Mouse (Mus musculus) kidney, adult 18-20 months (tissue): Measurements from ENCODE around the gene Ccdc92b.

ENCODE experiments used
- DNase-seq: peaks from one replicate; pipeline ENCODE4 v3.0.0; 2021

The Ccdc92b gene

GRCm38 (mm10) chr11:74655941-74656340 lies 36.5 kb downstream of the Ccdc92b start:
- DNase-seq: no peak

- DNase-seq: no peak
These were observed 40.9 kb downstream of the Ccdc92b start for GRCm38 (mm10) chr11:74660336-74660735.

- no peak for DNase-seq
These were observed 42.2 kb downstream of the Ccdc92b start for GRCm38 (mm10) chr11:74661641-74662040.

- no peak for DNase-seq
These were observed 42.8 kb downstream of the Ccdc92b start for GRCm38 (mm10) chr11:74662221-74662620.

- no peak for DNase-seq
These were observed 44.9 kb downstream of the Ccdc92b start for GRCm38 (mm10) chr11:74664279-74664678.

- no peak for DNase-seq
These were observed 45.5 kb downstream of the Ccdc92b start for GRCm38 (mm10) chr11:74664906-74665305.

GRCm38 (mm10) chr11:74665631-74666283 lies 46.4 kb downstream of the Ccdc92b start:
- no peak for DNase-seq

- DNase-seq: no peak
These were observed 46.9 kb downstream of the Ccdc92b start for GRCm38 (mm10) chr11:74666284-74666652.

- DNase-seq: no peak
These were observed 47.6 kb downstream of the Ccdc92b start for GRCm38 (mm10) chr11:74666776-74667581.

- DNase-seq: no peak
These were observed 48.2 kb downstream of the Ccdc92b start for GRCm38 (mm10) chr11:74667582-74668010.

- no peak for DNase-seq
These were observed 49.1 kb downstream of the Ccdc92b start for GRCm38 (mm10) chr11:74668466-74668865.

- no peak for DNase-seq
These were observed 49.6 kb downstream of the Ccdc92b start for GRCm38 (mm10) chr11:74668971-74669370.

- DNase-seq: peak; percentile 2
These were observed 50.7 kb downstream of the Ccdc92b start for GRCm38 (mm10) chr11:74670151-74670550.

- DNase-seq: no peak
These were observed 51.6 kb downstream of the Ccdc92b start for GRCm38 (mm10) chr11:74671013-74671412.

- DNase-seq: no peak
These were observed 52.4 kb downstream of the Ccdc92b start for GRCm38 (mm10) chr11:74671839-74672238.

- DNase-seq: peak; percentile 4
These were observed 53.6 kb downstream of the Ccdc92b start for GRCm38 (mm10) chr11:74672901-74673513.

- peak; percentile 2 for DNase-seq
These were observed 54.2 kb downstream of the Ccdc92b start for GRCm38 (mm10) chr11:74673561-74673960.

- peak; percentile 2 for DNase-seq
These were observed 55.3 kb downstream of the Ccdc92b start for GRCm38 (mm10) chr11:74674713-74675112.

GRCm38 (mm10) chr11:74675156-74675555 lies 55.8 kb downstream of the Ccdc92b start:
- DNase-seq: peak; percentile 1
